Mouse (Mus musculus) heart, embryonic 13.5 days (tissue): ENCODE data around the gene Wwtr1. TPM values are rescaled to one million over a fixed set of nuclear protein-coding genes. Genes with fewer than 3 reads are reported as not detected.

Experiments
- ATAC-seq: fragments of 200-750 bp; cut with Nextera tagmentation; 2 replicates; pipeline ENCODE4 v1.8.0; 2017; ENCODE audit warnings: moderate TSS enrichment; ENCODE audit not compliant: insufficient number of reproducible peaks, low FRiP score, low TSS enrichment; ENCODE audit errors: extremely low read depth
- H3K27ac ChIP-seq: fragments of 300-500 bp; sonication (generic); replicated peaks from 2 replicates; pipeline ENCODE4 v1.5.1; 2015; ENCODE audit warnings: moderate library complexity, mild to moderate bottlenecking, inconsistent platforms
- H3K27me3 ChIP-seq: fragments of 300-500 bp; sonication (generic); replicated peaks from 2 replicates; pipeline ENCODE4 v1.6.1; 2015; ENCODE audit warnings: mild to moderate bottlenecking, inconsistent platforms
- H3K36me3 ChIP-seq: fragments of 300-500 bp; sonication (generic); 2 replicates; pipeline ENCODE4 v1.6.1; 2015; ENCODE audit warnings: mild to moderate bottlenecking, inconsistent platforms
- H3K4me1 ChIP-seq: fragments of 300-500 bp; sonication (generic); 2 replicates; pipeline ENCODE4 v1.6.1; 2015; ENCODE audit warnings: inconsistent platforms
- H3K4me2 ChIP-seq: fragments of 300-500 bp; sonication (generic); 2 replicates; pipeline ENCODE4 v1.6.1; 2015; ENCODE audit warnings: inconsistent platforms, mild to moderate bottlenecking, moderate library complexity
- H3K4me3 ChIP-seq: fragments of 300-500 bp; sonication (generic); 2 replicates; pipeline ENCODE4 v1.5.1; 2015; ENCODE audit warnings: moderate library complexity, mild to moderate bottlenecking, inconsistent platforms
- H3K9ac ChIP-seq: fragments of 300-500 bp; sonication (generic); 2 replicates; pipeline ENCODE4 v1.6.1; 2015; ENCODE audit warnings: inconsistent platforms, mild to moderate bottlenecking, moderate library complexity
- H3K9me3 ChIP-seq: fragments of 300-500 bp; sonication (generic); 2 replicates; pipeline ENCODE4 v1.6.1; 2016; ENCODE audit warnings: inconsistent platforms
- WGBS: fragments of 180-500 bp; shearing (Covaris S2); methylation state at CpG from one replicate; pipeline ENCODE4 v1.1.7; 2015; ENCODE audit warnings: mixed read lengths; 5-methylcytosine and 5-hydroxymethylcytosine counted together
- polyA plus RNA-seq: library from polyadenylated mRNA; unstranded; fragments of >200 nt; fragmentation: Nextera tagmentation; extraction: Ambion mirVana; gene quantifications from 2 replicates; pipeline ENCODE4 v1.2.1, GENCODE M21; 2015

Gene Wwtr1
- polyA plus RNA-seq, 1 experiment from 2014 or later, result 13.8 TPM

- Histone ChIP-seq H3K36me3 (no peaks in the 10 kb centered on the region), H3K9me3 (no peaks in the 10 kb centered on the region), H3K27ac (no peak overlapping the region), H3K4me1 (peaks cover 34% of the 10 kb centered on the region), H3K9ac (no peak overlapping the region), H3K27me3 (no peaks in the 10 kb centered on the region), H3K4me2 (no peak overlapping the region), H3K4me3 (no peak overlapping the region)
- 78% methylated on average over 18 of the region's 18 CpGs for WGBS
- ATAC-seq, result no peak
Measured at GRCm38 (mm10) chr3:57511816-57512586, 63.7 kb downstream of the Wwtr1 start.

DNA sequence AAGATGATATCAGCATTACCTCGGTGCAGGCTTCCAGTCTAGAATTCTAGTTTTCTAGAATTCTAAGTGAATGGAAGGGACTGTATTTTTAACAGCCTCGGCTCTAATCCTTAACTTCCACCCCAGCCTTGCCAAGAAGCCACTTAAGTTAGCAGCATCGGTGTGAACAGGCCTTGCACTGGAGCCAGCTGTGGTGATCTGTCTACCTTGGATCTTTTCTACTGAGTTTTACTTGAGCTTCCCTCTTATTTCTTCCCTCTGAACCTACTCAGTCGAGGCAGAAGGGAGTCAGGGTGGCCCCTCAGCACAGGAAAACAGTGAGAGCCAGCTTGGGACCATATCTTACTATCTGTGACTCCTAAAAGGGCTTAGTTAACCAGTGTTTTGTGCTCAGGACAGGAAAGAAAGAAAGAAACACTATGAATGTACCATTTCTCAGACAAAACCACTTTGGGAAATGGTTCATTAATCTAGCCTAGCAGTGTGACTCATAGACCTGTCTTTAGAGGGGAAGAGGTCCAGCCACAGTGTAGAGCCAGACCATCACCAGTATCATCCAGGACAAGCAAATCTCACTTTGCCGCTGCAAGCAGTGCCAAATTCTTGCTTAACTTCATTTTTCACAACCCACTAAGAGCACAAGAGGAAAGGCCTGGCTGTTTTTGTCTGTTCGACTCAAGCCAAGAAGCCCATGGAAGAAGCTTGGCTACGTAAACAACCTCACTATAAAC is 65.6 kb downstream of the Wwtr1 start:
- Histone ChIP-seq H3K4me1 (peaks cover 35% of the 10 kb centered on the region), H3K4me3 (no peak overlapping the region), H3K9ac (no peak overlapping the region), H3K27ac (peak overlapping the region; percentile 58), H3K36me3 (no peaks in the 10 kb centered on the region), H3K4me2 (no peak overlapping the region), H3K27me3 (no peaks in the 10 kb centered on the region), H3K9me3 (no peaks in the 10 kb centered on the region)
- WGBS, result 68% methylated on average over 7 of the region's 7 CpGs
- ATAC-seq, result no peak

DNA sequence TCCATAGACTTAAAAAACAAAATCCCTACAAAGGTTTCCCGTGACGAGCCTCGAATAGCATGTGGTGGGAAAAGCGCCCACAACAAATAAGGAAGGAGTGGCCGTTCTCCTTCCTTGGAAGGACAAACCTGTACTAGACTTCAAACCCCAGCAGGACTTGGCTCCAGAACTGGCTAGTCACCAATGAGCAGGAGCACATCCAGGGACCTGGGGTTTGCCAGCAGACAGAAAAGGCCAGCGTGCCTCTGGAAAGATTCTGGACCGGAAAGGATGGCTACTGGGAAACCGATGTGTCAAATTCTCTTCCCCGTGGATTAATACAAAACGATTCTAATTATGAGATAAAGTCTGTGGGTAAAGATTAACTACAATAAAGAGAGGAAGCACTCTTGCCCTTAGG is 69.7 kb downstream of the Wwtr1 start:
- H3K4me3 ChIP-seq, result no peak overlapping the region
- no peak overlapping the region for H3K9ac ChIP-seq
- no peak overlapping the region for H3K4me2 ChIP-seq
- peak overlapping the region; percentile 20; the same call in 1 of the 2 replicates for H3K27ac ChIP-seq
- 79% methylated on average over 10 of the region's 10 CpGs for WGBS
- no peaks in the 10 kb centered on the region for H3K9me3 ChIP-seq
- H3K4me1 ChIP-seq, result peaks cover 33% of the 10 kb centered on the region
- no peak for ATAC-seq
- H3K36me3 ChIP-seq, result peaks cover 7% of the 10 kb centered on the region
- H3K27me3 ChIP-seq, result no peaks in the 10 kb centered on the region

GRCm38 (mm10) chr3:57504756-57505155 is 71.0 kb downstream of the Wwtr1 start:
- H3K9me3 ChIP-seq, result no peaks in the 10 kb centered on the region
- no peak overlapping the region for H3K4me3 ChIP-seq
- H3K27me3 ChIP-seq, result no peaks in the 10 kb centered on the region
- 38% methylated on average over 2 of the region's 2 CpGs for WGBS
- no peak overlapping the region for H3K9ac ChIP-seq
- peaks cover 23% of the 10 kb centered on the region for H3K4me1 ChIP-seq
- H3K4me2 ChIP-seq, result no peak overlapping the region
- H3K27ac ChIP-seq, result peak overlapping the region; percentile 28; the same call in 1 of the 2 replicates
- ATAC-seq, result no peak
- H3K36me3 ChIP-seq, result peaks cover 18% of the 10 kb centered on the region

- ATAC-seq, result no peak
- no peak overlapping the region for H3K27ac ChIP-seq
- no peak overlapping the region for H3K4me2 ChIP-seq
- H3K36me3 ChIP-seq, result peaks cover 22% of the 10 kb centered on the region
- no peak overlapping the region for H3K9ac ChIP-seq
- no peaks in the 10 kb centered on the region for H3K9me3 ChIP-seq
- no peak overlapping the region for H3K4me3 ChIP-seq
- peaks cover 22% of the 10 kb centered on the region for H3K4me1 ChIP-seq
- H3K27me3 ChIP-seq, result no peaks in the 10 kb centered on the region
- WGBS, result 77% methylated on average over 10 of the region's 10 CpGs
Measured at GRCm38 (mm10) chr3:57501596-57502220, 74.0 kb downstream of the Wwtr1 start.

- no peaks in the 10 kb centered on the region for H3K27me3 ChIP-seq
- H3K4me3 ChIP-seq, result no peak overlapping the region
- no peak for ATAC-seq
- H3K36me3 ChIP-seq, result peaks cover 22% of the 10 kb centered on the region
- no peak overlapping the region for H3K27ac ChIP-seq
- no peaks in the 10 kb centered on the region for H3K9me3 ChIP-seq
- 88% methylated on average over 9 of the region's 9 CpGs for WGBS
- no peak overlapping the region for H3K9ac ChIP-seq
- no peak overlapping the region for H3K4me2 ChIP-seq
- H3K4me1 ChIP-seq, result peaks cover 22% of the 10 kb centered on the region
Measured at GRCm38 (mm10) chr3:57500846-57501245, 74.9 kb downstream of the Wwtr1 start.

DNA sequence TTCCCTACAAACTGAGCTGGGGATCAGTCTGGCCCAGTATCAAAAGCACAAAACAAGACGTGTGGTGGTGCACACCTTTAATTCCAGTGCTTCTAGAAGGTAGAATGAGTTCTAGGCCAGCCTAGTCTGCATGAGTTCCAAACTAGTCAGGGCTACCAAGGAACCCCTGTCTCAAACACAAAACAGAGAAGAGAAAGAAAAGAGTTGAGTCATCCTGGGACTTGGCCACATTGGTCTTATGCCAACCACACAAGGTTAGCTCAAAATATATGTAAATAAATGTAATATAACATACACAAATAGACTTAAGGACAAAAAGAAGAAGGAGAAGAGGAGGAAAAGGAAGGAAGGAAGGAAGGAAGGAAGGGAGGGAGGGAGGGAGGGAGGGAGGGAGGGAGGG is 77.9 kb downstream of the Wwtr1 start:
- Histone ChIP-seq H3K9ac (no peak overlapping the region), H3K9me3 (no peaks in the 10 kb centered on the region), H3K4me2 (no peak overlapping the region), H3K36me3 (peaks cover 26% of the 10 kb centered on the region), H3K27ac (no peak overlapping the region), H3K4me3 (no peak overlapping the region), H3K4me1 (0 out of 2 replicates have a peak, but pooled peaks cover 4% of the 10 kb centered on the region), H3K27me3 (no peaks in the 10 kb centered on the region)
- 76% methylated on average over 1 of the region's 1 CpGs for WGBS
- no peak for ATAC-seq

- 68% methylated on average over 2 of the region's 2 CpGs for WGBS
- Histone ChIP-seq H3K4me2 (no peak overlapping the region), H3K9ac (no peak overlapping the region), H3K9me3 (no peaks in the 10 kb centered on the region), H3K4me3 (no peak overlapping the region), H3K27me3 (no peaks in the 10 kb centered on the region), H3K4me1 (0 out of 2 replicates have a peak, but pooled peaks cover 4% of the 10 kb centered on the region), H3K36me3 (peaks cover 23% of the 10 kb centered on the region), H3K27ac (no peak overlapping the region)
- no peak for ATAC-seq
Measured at GRCm38 (mm10) chr3:57496428-57496827, 79.3 kb downstream of the Wwtr1 start.

- peak; percentile 58; the same call in 1 of the 2 replicates for ATAC-seq
- no peaks in the 10 kb centered on the region for H3K36me3 ChIP-seq
- peaks cover 25% of the 10 kb centered on the region for H3K4me1 ChIP-seq
- no peaks in the 10 kb centered on the region for H3K27me3 ChIP-seq
- no peak overlapping the region for H3K9ac ChIP-seq
- no peaks in the 10 kb centered on the region for H3K9me3 ChIP-seq
- peak overlapping the region; percentile 27 for H3K4me2 ChIP-seq
- H3K4me3 ChIP-seq, result no peak overlapping the region
- WGBS, result 40% methylated on average over 8 of the region's 8 CpGs
- H3K27ac ChIP-seq, result peak overlapping the region; percentile 80
Measured at GRCm38 (mm10) chr3:57487455-57488153, 88.1 kb downstream of the Wwtr1 start.

- peaks cover 25% of the 10 kb centered on the region for H3K4me1 ChIP-seq
- no peak overlapping the region for H3K4me2 ChIP-seq
- no peak for ATAC-seq
- H3K27me3 ChIP-seq, result no peaks in the 10 kb centered on the region
- H3K9ac ChIP-seq, result no peak overlapping the region
- WGBS, result 79% methylated on average over 4 of the region's 4 CpGs
- no peaks in the 10 kb centered on the region for H3K36me3 ChIP-seq
- no peak overlapping the region for H3K4me3 ChIP-seq
- H3K27ac ChIP-seq, result no peak overlapping the region
- no peaks in the 10 kb centered on the region for H3K9me3 ChIP-seq
Measured at GRCm38 (mm10) chr3:57486068-57486467, 89.6 kb downstream of the Wwtr1 start.

DNA sequence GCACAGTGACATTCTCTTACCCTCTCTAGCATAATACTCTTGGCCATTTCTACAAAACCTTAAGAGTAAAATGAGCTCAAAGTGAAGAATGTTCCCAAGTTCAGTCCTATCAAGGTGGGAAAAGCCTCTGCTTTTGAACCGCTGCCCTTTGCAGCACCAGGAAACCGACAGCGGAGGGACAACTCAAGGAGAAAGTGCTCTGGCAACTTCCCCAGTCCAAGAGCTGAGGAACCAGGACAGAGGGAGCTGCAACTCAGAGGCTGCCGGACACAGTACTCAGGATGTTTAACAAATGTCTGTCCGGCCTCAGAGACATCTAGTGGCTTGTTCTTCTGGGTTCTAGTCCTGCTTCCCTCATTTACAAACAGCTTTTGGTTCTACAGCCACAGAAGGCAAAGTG is 93.7 kb downstream of the Wwtr1 start:
- H3K4me1 ChIP-seq, result peaks cover 9% of the 10 kb centered on the region
- 67% methylated on average over 5 of the region's 5 CpGs for WGBS
- H3K36me3 ChIP-seq, result peaks cover 5% of the 10 kb centered on the region
- H3K27me3 ChIP-seq, result no peaks in the 10 kb centered on the region
- H3K9me3 ChIP-seq, result no peaks in the 10 kb centered on the region
- H3K27ac ChIP-seq, result no peak overlapping the region
- H3K9ac ChIP-seq, result no peak overlapping the region
- H3K4me3 ChIP-seq, result no peak overlapping the region
- no peak overlapping the region for H3K4me2 ChIP-seq
- ATAC-seq, result no peak
